Mouse (Mus musculus) hindbrain, embryonic 11.5 days (tissue): ENCODE measurements around the gene Sucnr1. TPM values are rescaled to one million over a fixed set of nuclear protein-coding genes. Genes with fewer than 3 reads are reported as not detected.

Experiments
- ATAC-seq: fragments of 200-750 bp; cut with Nextera tagmentation; 2 replicates; pipeline ENCODE4 v1.8.0; 2017; ENCODE audit warnings: mild to moderate bottlenecking, moderate TSS enrichment, moderate library complexity; ENCODE audit not compliant: low FRiP score
- DNase-seq: peaks from one replicate; pipeline ENCODE4 v3.0.0-alpha.2; 2015; ENCODE audit warnings: low spot score
- H3K27ac ChIP-seq: fragments of 300-500 bp; sonication (generic); 2 replicates; pipeline ENCODE4 v1.5.1; 2014; ENCODE audit warnings: mild to moderate bottlenecking, low read depth, low read length
- H3K27me3 ChIP-seq: fragments of 300-500 bp; sonication (generic); 2 replicates; pipeline ENCODE4 v1.6.1; 2014; ENCODE audit warnings: mild to moderate bottlenecking, low read length, moderate library complexity, mixed read lengths; ENCODE audit not compliant: control insufficient read depth, insufficient read depth
- H3K36me3 ChIP-seq: fragments of 300-500 bp; sonication (generic); 2 replicates; pipeline ENCODE4 v1.6.1; 2014; ENCODE audit warnings: mild to moderate bottlenecking, low read length, moderate library complexity, mixed read lengths; ENCODE audit not compliant: control insufficient read depth, insufficient read depth
- H3K4me1 ChIP-seq: fragments of 300-500 bp; sonication (generic); replicated peaks from 2 replicates; pipeline ENCODE4 v1.6.1; 2014; ENCODE audit warnings: low read length, mixed read lengths; ENCODE audit not compliant: control insufficient read depth, insufficient read depth
- H3K4me2 ChIP-seq: fragments of 300-500 bp; sonication (generic); replicated peaks from 2 replicates; pipeline ENCODE4 v1.6.1; 2014; ENCODE audit warnings: mild to moderate bottlenecking, low read depth, low read length
- H3K4me3 ChIP-seq: fragments of 300-500 bp; sonication (generic); 2 replicates; pipeline ENCODE4 v1.5.1; 2014; ENCODE audit warnings: low read depth, low read length
- H3K9ac ChIP-seq: fragments of 300-500 bp; sonication (generic); 2 replicates; pipeline ENCODE4 v1.6.1; 2014; ENCODE audit warnings: low read depth, low read length
- H3K9me3 ChIP-seq: fragments of 300-500 bp; sonication (generic); 2 replicates; pipeline ENCODE4 v1.6.1; 2016; ENCODE audit warnings: low read length; ENCODE audit not compliant: control insufficient read depth
- WGBS: fragments of 180-500 bp; shearing (Covaris S2); extraction: QIAGEN DNeasy Blood & Tissue Kit; methylation state at CpG from one replicate; pipeline ENCODE4 v1.1.7; 2014; 5-methylcytosine and 5-hydroxymethylcytosine counted together
- polyA plus RNA-seq: library from polyadenylated mRNA; unstranded; fragments of >200 nt; fragmentation: Nextera tagmentation; extraction: Ambion mirVana; gene quantifications from 2 replicates; pipeline ENCODE4 v1.2.1, GENCODE M21; 2014

The Sucnr1 gene
- polyA plus RNA-seq = 0.18 and 0.36 TPM in 2 replicates

- H3K4me3 ChIP-seq = no peak within 1 kb of the TSS
- no peak within 1 kb of the TSS for H3K27ac ChIP-seq
- H3K9me3 ChIP-seq = no peaks in the 10 kb centered on the region
- ATAC-seq (peak; percentile 88), DNase-seq (peak; percentile 30)
- 49% methylated on average over 4 of the region's 4 CpGs for WGBS
- H3K9ac ChIP-seq = no peak within 1 kb of the TSS
- no peaks in the 10 kb centered on the region for H3K4me1 ChIP-seq
- H3K36me3 ChIP-seq = no peaks in the 10 kb centered on the region
- no peak within 1 kb of the TSS for H3K4me2 ChIP-seq
- H3K27me3 ChIP-seq = no peaks in the 10 kb centered on the region
Measured at GRCm38 (mm10) chr3:60081648-60082047, at the start of gene Sucnr1. Sucnr1 (plus strand) TSS chr3:60081869.

GRCm38 (mm10) chr3:60046221-60046913 lies 35.3 kb upstream of the Sucnr1 start:
- DNase-seq (no peak), ATAC-seq (no peak)
- H3K4me2 ChIP-seq = no peak overlapping the region
- H3K4me3 ChIP-seq = no peak overlapping the region
- no peak overlapping the region for H3K27ac ChIP-seq
- H3K27me3 ChIP-seq = no peaks in the 10 kb centered on the region
- 74% methylated on average over 3 of the region's 3 CpGs for WGBS
- no peaks in the 10 kb centered on the region for H3K4me1 ChIP-seq
- no peak overlapping the region for H3K9ac ChIP-seq
- no peaks in the 10 kb centered on the region for H3K9me3 ChIP-seq
- no peaks in the 10 kb centered on the region for H3K36me3 ChIP-seq

- H3K4me1 ChIP-seq = no peaks in the 10 kb centered on the region
- no peak overlapping the region for H3K27ac ChIP-seq
- no peak for DNase-seq
- no peak for ATAC-seq
- no peaks in the 10 kb centered on the region for H3K36me3 ChIP-seq
- H3K27me3 ChIP-seq = no peaks in the 10 kb centered on the region
- no peak overlapping the region for H3K9ac ChIP-seq
- no peaks in the 10 kb centered on the region for H3K9me3 ChIP-seq
- H3K4me2 ChIP-seq = no peak overlapping the region
- no peak overlapping the region for H3K4me3 ChIP-seq
- 82% methylated on average over 3 of the region's 3 CpGs for WGBS
Measured at GRCm38 (mm10) chr3:60053231-60053927, 28.3 kb upstream of the Sucnr1 start.

GRCm38 (mm10) chr3:60053931-60054330 lies 27.7 kb upstream of the Sucnr1 start:
- no peak for ATAC-seq

GRCm38 (mm10) chr3:60056451-60056850 lies 25.2 kb upstream of the Sucnr1 start:
- Histone ChIP-seq H3K36me3 (no peaks in the 10 kb centered on the region), H3K4me2 (no peak overlapping the region), H3K4me1 (no peaks in the 10 kb centered on the region), H3K9me3 (no peaks in the 10 kb centered on the region), H3K27me3 (no peaks in the 10 kb centered on the region), H3K9ac (no peak overlapping the region), H3K27ac (no peak overlapping the region), H3K4me3 (no peak overlapping the region)
- DNase-seq (peak; percentile 25), ATAC-seq (no peak)
- 33% methylated on average over 3 of the region's 3 CpGs for WGBS

More at GRCm38 (mm10) chr3:60053931-60054330, 27.7 kb upstream of the Sucnr1 start:
- Histone ChIP-seq H3K4me2 (no peak overlapping the region), H3K36me3 (no peaks in the 10 kb centered on the region), H3K9me3 (no peaks in the 10 kb centered on the region), H3K27ac (no peak overlapping the region), H3K4me3 (no peak overlapping the region), H3K4me1 (no peaks in the 10 kb centered on the region), H3K9ac (no peak overlapping the region), H3K27me3 (no peaks in the 10 kb centered on the region)
- DNase-seq = no peak
- WGBS = 93% methylated on average over 2 of the region's 2 CpGs

GRCm38 (mm10) chr3:60057070-60057808 lies 24.4 kb upstream of the Sucnr1 start:
- ATAC-seq (no peak), DNase-seq (no peak)
- Histone ChIP-seq H3K9ac (no peak overlapping the region), H3K27me3 (no peaks in the 10 kb centered on the region), H3K36me3 (no peaks in the 10 kb centered on the region), H3K9me3 (no peaks in the 10 kb centered on the region), H3K4me1 (no peaks in the 10 kb centered on the region), H3K4me3 (no peak overlapping the region), H3K27ac (no peak overlapping the region), H3K4me2 (no peak overlapping the region)
- WGBS = 82% methylated on average over 2 of the region's 2 CpGs

- WGBS = 76% methylated on average over 1 of the region's 1 CpGs
- Histone ChIP-seq H3K9ac (no peak overlapping the region), H3K4me3 (no peak overlapping the region), H3K27me3 (no peaks in the 10 kb centered on the region), H3K4me1 (no peaks in the 10 kb centered on the region), H3K27ac (no peak overlapping the region), H3K36me3 (no peaks in the 10 kb centered on the region), H3K9me3 (no peaks in the 10 kb centered on the region), H3K4me2 (no peak overlapping the region)
- ATAC-seq (no peak), DNase-seq (no peak)
Measured at GRCm38 (mm10) chr3:60057809-60058082, 23.9 kb upstream of the Sucnr1 start.

GRCm38 (mm10) chr3:60078883-60079415 lies 2.7 kb upstream of the Sucnr1 start:
- H3K4me2 ChIP-seq = no peak overlapping the region
- ATAC-seq (no peak), DNase-seq (no peak)
- H3K36me3 ChIP-seq = no peaks in the 10 kb centered on the region
- no peaks in the 10 kb centered on the region for H3K9me3 ChIP-seq
- no peaks in the 10 kb centered on the region for H3K27me3 ChIP-seq
- H3K27ac ChIP-seq = no peak overlapping the region
- no peak overlapping the region for H3K9ac ChIP-seq
- WGBS = 89% methylated on average over 1 of the region's 1 CpGs
- no peak overlapping the region for H3K4me3 ChIP-seq
- no peaks in the 10 kb centered on the region for H3K4me1 ChIP-seq
